Mouse (Mus musculus) limb, embryonic 14.5 days (tissue): ENCODE measurements at regions not wholly inside any gene's neighbourhood (a gene's known extent, or its start where the extent isn't known, plus 50 kb on each side); places are given as distances from the start of the nearest gene placed in this dataset.

Source experiments
- ATAC-seq: fragments of 200-750 bp; cut with Nextera tagmentation; 2 replicates; pipeline ENCODE4 v1.8.0; 2017; ENCODE audit warnings: low read depth, moderate number of reproducible peaks, moderate TSS enrichment; ENCODE audit not compliant: low FRiP score
- DNase-seq: peaks from one replicate; pipeline ENCODE4 v3.0.0-alpha.2; 2015; ENCODE audit warnings: low spot score
- H3K27ac ChIP-seq: fragments of 300-500 bp; sonication (generic); replicated peaks from 2 replicates; pipeline ENCODE4 v1.5.1; 2014; ENCODE audit warnings: low read depth, mild to moderate bottlenecking, low read length, moderate library complexity, mixed read lengths
- H3K27me3 ChIP-seq: fragments of 300-500 bp; sonication (generic); 2 replicates; pipeline ENCODE4 v1.6.1; 2014; ENCODE audit warnings: low read length, mixed read lengths; ENCODE audit not compliant: control insufficient read depth, insufficient read depth
- H3K36me3 ChIP-seq: fragments of 300-500 bp; sonication (generic); 2 replicates; pipeline ENCODE4 v1.6.1; 2014; ENCODE audit warnings: mild to moderate bottlenecking, low read length, moderate library complexity, mixed read lengths; ENCODE audit not compliant: control insufficient read depth, insufficient read depth
- H3K4me1 ChIP-seq: fragments of 300-500 bp; sonication (generic); 2 replicates; pipeline ENCODE4 v1.6.1; 2014; ENCODE audit warnings: antibody characterized with exemption, low read length, mixed read lengths; ENCODE audit not compliant: control insufficient read depth, insufficient read depth
- H3K4me2 ChIP-seq: fragments of 300-500 bp; sonication (generic); replicated peaks from 2 replicates; pipeline ENCODE4 v1.6.1; 2014; ENCODE audit warnings: low read depth, mild to moderate bottlenecking, low read length, moderate library complexity; ENCODE audit not compliant: severe bottlenecking
- H3K4me3 ChIP-seq: fragments of 300-500 bp; sonication (generic); replicated peaks from 2 replicates; pipeline ENCODE4 v1.5.1; 2014; ENCODE audit warnings: low read length
- H3K9ac ChIP-seq: fragments of 300-500 bp; sonication (generic); 2 replicates; pipeline ENCODE4 v1.6.1; 2014; ENCODE audit warnings: mild to moderate bottlenecking, low read depth, low read length, moderate library complexity; ENCODE audit not compliant: severe bottlenecking
- H3K9me3 ChIP-seq: fragments of 300-500 bp; sonication (generic); 2 replicates; pipeline ENCODE4 v1.6.1; 2016; ENCODE audit warnings: low read length; ENCODE audit not compliant: control insufficient read depth
- POLR2A ChIP-seq: fragments of 200-500 bp; IDR thresholded peaks from 2 replicates; pipeline ENCODE4 v1.8.0; 2012; ENCODE audit warnings: inconsistent platforms, mild to moderate bottlenecking, moderate library complexity, borderline replicate concordance; ENCODE audit not compliant: insufficient read depth, insufficient read length; ENCODE audit errors: extremely low read depth
- WGBS: fragments of 180-500 bp; shearing (Covaris S2); extraction: QIAGEN DNeasy Blood & Tissue Kit; methylation state at CpG from one replicate; pipeline ENCODE4 v1.1.7; 2014; 5-methylcytosine and 5-hydroxymethylcytosine counted together

GRCm38 (mm10) chr2:137515043-137515442, 398.6 kb upstream of the Jag1 start:
- H3K36me3 ChIP-seq: no peaks in the 10 kb centered on the region
- no peak for DNase-seq
- no peaks in the 10 kb centered on the region for H3K4me1 ChIP-seq
- no peak for ATAC-seq
- 37% methylated on average over 3 of the region's 3 CpGs for WGBS
- no peaks in the 10 kb centered on the region for H3K9me3 ChIP-seq
- no peak for TF ChIP-seq POLR2A
- H3K4me3 ChIP-seq: no peak overlapping the region
- no peak overlapping the region for H3K27ac ChIP-seq
- H3K4me2 ChIP-seq: no peak overlapping the region
- H3K27me3 ChIP-seq: no peaks in the 10 kb centered on the region
- no peak overlapping the region for H3K9ac ChIP-seq

- Histone ChIP-seq H3K9ac (no peak overlapping the region), H3K9me3 (no peaks in the 10 kb centered on the region), H3K27me3 (no peaks in the 10 kb centered on the region), H3K4me2 (no peak overlapping the region), H3K4me1 (no peaks in the 10 kb centered on the region), H3K27ac (no peak overlapping the region), H3K4me3 (no peak overlapping the region), H3K36me3 (no peaks in the 10 kb centered on the region)
- no peak for TF ChIP-seq POLR2A
- WGBS: 17% methylated on average over 2 of the region's 2 CpGs
- no peak for DNase-seq
- no peak for ATAC-seq
Measured at GRCm38 (mm10) chr2:137513895-137514506, 397.6 kb upstream of the Jag1 start.

- Histone ChIP-seq H3K27ac (no peak overlapping the region), H3K4me3 (no peak overlapping the region), H3K4me1 (no peaks in the 10 kb centered on the region), H3K9ac (no peak overlapping the region), H3K4me2 (no peak overlapping the region), H3K9me3 (no peaks in the 10 kb centered on the region), H3K27me3 (no peaks in the 10 kb centered on the region), H3K36me3 (no peaks in the 10 kb centered on the region)
- TF ChIP-seq POLR2A: no peak
- DNase-seq: no peak
- ATAC-seq: no peak
- WGBS: 81% methylated on average over 3 of the region's 3 CpGs
Measured at GRCm38 (mm10) chr2:137510671-137511235, 394.3 kb upstream of the Jag1 start.

GRCm38 (mm10) chr2:137501236-137501635, 384.8 kb upstream of the Jag1 start:
- no peaks in the 10 kb centered on the region for H3K4me1 ChIP-seq
- no peak overlapping the region for H3K9ac ChIP-seq
- no peak for DNase-seq
- H3K27me3 ChIP-seq: no peaks in the 10 kb centered on the region
- no peak for ATAC-seq
- no peak overlapping the region for H3K4me2 ChIP-seq
- H3K27ac ChIP-seq: no peak overlapping the region
- no peaks in the 10 kb centered on the region for H3K36me3 ChIP-seq
- no peaks in the 10 kb centered on the region for H3K9me3 ChIP-seq
- WGBS: 75% methylated on average over 1 of the region's 1 CpGs
- no peak for TF ChIP-seq POLR2A
- H3K4me3 ChIP-seq: no peak overlapping the region

- DNase-seq (no peak), ATAC-seq (no peak)
- Histone ChIP-seq H3K27me3 (no peaks in the 10 kb centered on the region), H3K36me3 (no peaks in the 10 kb centered on the region), H3K9me3 (no peaks in the 10 kb centered on the region), H3K4me1 (no peaks in the 10 kb centered on the region), H3K9ac (no peak overlapping the region), H3K4me2 (no peak overlapping the region), H3K27ac (no peak overlapping the region), H3K4me3 (no peak overlapping the region)
- 73% methylated on average over 2 of the region's 2 CpGs for WGBS
- TF ChIP-seq POLR2A: no peak
Measured at GRCm38 (mm10) chr2:137497616-137498015, 381.2 kb upstream of the Jag1 start.
